Mouse (Mus musculus) hindbrain, embryonic 10.5 days (tissue): ENCODE results near the gene Armc7. TPM values are rescaled to one million over a fixed set of nuclear protein-coding genes. Genes with fewer than 3 reads are reported as not detected.
"Not testable (repeated sequence)": the region's sequence is repeated elsewhere in the genome, so short reads cannot be mapped to it uniquely, and the experiment has no call there.

Source experiments
- DNase-seq: peaks from one replicate; pipeline ENCODE4 v3.0.0-alpha.2; 2017; ENCODE audit warnings: low spot score
- H3K27ac ChIP-seq: fragments of 300-500 bp; sonication (generic); 2 replicates; pipeline ENCODE4 v1.5.1; 2016; ENCODE audit warnings: mild to moderate bottlenecking, moderate library complexity
- H3K27me3 ChIP-seq: fragments of 300-500 bp; sonication (generic); 2 replicates; pipeline ENCODE4 v1.6.1; 2016; ENCODE audit warnings: mild to moderate bottlenecking; ENCODE audit not compliant: poor library complexity, insufficient read depth, severe bottlenecking
- H3K36me3 ChIP-seq: fragments of 300-500 bp; sonication (generic); 2 replicates; pipeline ENCODE4 v1.6.1; 2016; ENCODE audit warnings: mild to moderate bottlenecking, moderate library complexity
- H3K4me1 ChIP-seq: fragments of 300-500 bp; sonication (generic); replicated peaks from 2 replicates; pipeline ENCODE4 v1.6.1; 2016; ENCODE audit warnings: mild to moderate bottlenecking
- H3K4me3 ChIP-seq: fragments of 300-500 bp; sonication (generic); 2 replicates; pipeline ENCODE4 v1.5.1; 2016; ENCODE audit warnings: mild to moderate bottlenecking, moderate library complexity
- H3K9me3 ChIP-seq: fragments of 300-500 bp; sonication (generic); 2 replicates; pipeline ENCODE4 v1.6.1; 2016; ENCODE audit warnings: mild to moderate bottlenecking, moderate library complexity
- WGBS: fragments of 180-500 bp; shearing (Covaris S2); methylation state at CpG from one replicate; pipeline ENCODE4 v1.1.7; 2016; 5-methylcytosine and 5-hydroxymethylcytosine counted together
- polyA plus RNA-seq: library from polyadenylated mRNA; unstranded; fragments of >200 nt; fragmentation: Nextera tagmentation; extraction: Ambion mirVana; gene quantifications from 2 replicates; pipeline ENCODE4 v1.2.1, GENCODE M21; 2016

Gene Armc7
- polyA plus RNA-seq, 1 experiment from 2014 or later, result 10.8 TPM

GRCm38 (mm10) chr11:115460976-115461375, 14.5 kb upstream of the Armc7 start:
- Histone ChIP-seq H3K36me3 (no peaks in the 10 kb centered on the region), H3K4me1 (peaks cover 32% of the 10 kb centered on the region), H3K9me3 (no peaks in the 10 kb centered on the region), H3K27me3 (peaks cover 12% of the 10 kb centered on the region; the same call in 1 of the 2 replicates), H3K4me3 (no peak overlapping the region), H3K27ac (no peak overlapping the region)
- 25% methylated on average over 8 of the region's 8 CpGs for WGBS
- no peak for DNase-seq

- 80% methylated on average over 5 of the region's 5 CpGs for WGBS
- Histone ChIP-seq H3K27me3 (peaks cover 12% of the 10 kb centered on the region; the same call in 1 of the 2 replicates), H3K9me3 (no peaks in the 10 kb centered on the region), H3K27ac (no peak overlapping the region), H3K4me3 (no peak overlapping the region), H3K36me3 (no peaks in the 10 kb centered on the region), H3K4me1 (peaks cover 38% of the 10 kb centered on the region)
- no peak for DNase-seq
These were observed 13.6 kb upstream of the Armc7 start for GRCm38 (mm10) chr11:115461846-115462242.

GRCm38 (mm10) chr11:115462243-115462891, 13.1 kb upstream of the Armc7 start, which contains the start of gene Slc16a5:
TSS of gene Slc16a5 (plus strand) at chr11:115462474.
- H3K36me3 ChIP-seq, result no peaks in the 10 kb centered on the region
- no peak for DNase-seq
- H3K27ac ChIP-seq, result 0 out of 2 replicates have a peak within 1 kb of the TSS, but pooled peaks have one; percentile 8
- no peaks in the 10 kb centered on the region for H3K9me3 ChIP-seq
- WGBS, result 80% methylated on average over 16 of the region's 16 CpGs
- peaks cover 42% of the 10 kb centered on the region for H3K4me1 ChIP-seq
- no peak within 1 kb of the TSS for H3K4me3 ChIP-seq
- H3K27me3 ChIP-seq, result peaks cover 12% of the 10 kb centered on the region; the same call in 1 of the 2 replicates

- DNase-seq, result no peak
- peaks cover 12% of the 10 kb centered on the region; the same call in 1 of the 2 replicates for H3K27me3 ChIP-seq
- no peak overlapping the region for H3K4me3 ChIP-seq
- WGBS, result 80% methylated on average over 11 of the region's 11 CpGs
- H3K36me3 ChIP-seq, result no peaks in the 10 kb centered on the region
- H3K27ac ChIP-seq, result no peak overlapping the region
- no peaks in the 10 kb centered on the region for H3K9me3 ChIP-seq
- H3K4me1 ChIP-seq, result peaks cover 37% of the 10 kb centered on the region
These were observed 12.1 kb upstream of the Armc7 start for GRCm38 (mm10) chr11:115463397-115463796.

GRCm38 (mm10) chr11:115464851-115465250, 10.6 kb upstream of the Armc7 start:
- Histone ChIP-seq H3K27me3 (peaks cover 12% of the 10 kb centered on the region), H3K9me3 (no peaks in the 10 kb centered on the region), H3K4me1 (peaks cover 35% of the 10 kb centered on the region), H3K36me3 (no peaks in the 10 kb centered on the region), H3K27ac (no peak overlapping the region), H3K4me3 (no peak overlapping the region)
- DNase-seq, result no peak
- 88% methylated on average over 8 of the region's 8 CpGs for WGBS

- Histone ChIP-seq H3K36me3 (no peaks in the 10 kb centered on the region), H3K27me3 (peaks cover 7% of the 10 kb centered on the region), H3K9me3 (no peaks in the 10 kb centered on the region), H3K4me3 (no peak overlapping the region), H3K27ac (peak overlapping the region; percentile 56), H3K4me1 (peaks cover 29% of the 10 kb centered on the region)
- WGBS, result 39% methylated on average over 4 of the region's 4 CpGs
- DNase-seq, result peak; percentile 54
These were observed 8.2 kb upstream of the Armc7 start for GRCm38 (mm10) chr11:115467217-115467618.

- WGBS, result 82% methylated on average over 7 of the region's 7 CpGs
- no peaks in the 10 kb centered on the region; the same call in 1 of the 2 replicates for H3K27me3 ChIP-seq
- no peaks in the 10 kb centered on the region for H3K36me3 ChIP-seq
- no peak overlapping the region for H3K27ac ChIP-seq
- H3K4me3 ChIP-seq, result no peak overlapping the region
- DNase-seq, result no peak
- H3K9me3 ChIP-seq, result no peaks in the 10 kb centered on the region
- peaks cover 56% of the 10 kb centered on the region for H3K4me1 ChIP-seq
These were observed 3.3 kb upstream of the Armc7 start for GRCm38 (mm10) chr11:115472183-115472582.

GRCm38 (mm10) chr11:115473626-115474275, 1.7 kb upstream of the Armc7 start:
- H3K9me3 ChIP-seq, result no peaks in the 10 kb centered on the region
- H3K4me1 ChIP-seq, result peaks cover 52% of the 10 kb centered on the region
- peak; percentile 92 for DNase-seq
- H3K4me3 ChIP-seq, result peak overlapping the region; percentile 7; the same call in 1 of the 2 replicates
- H3K27me3 ChIP-seq, result no peaks in the 10 kb centered on the region; the same call in 1 of the 2 replicates
- no peaks in the 10 kb centered on the region for H3K36me3 ChIP-seq
- H3K27ac ChIP-seq, result peak overlapping the region; percentile 91
- WGBS, result 17% methylated on average over 15 of the region's 15 CpGs

GRCm38 (mm10) chr11:115475758-115476237, 331 bp downstream of the Armc7 start:
- no peaks in the 10 kb centered on the region for H3K36me3 ChIP-seq
- 5% methylated on average over 28 of the region's 28 CpGs for WGBS
- no peaks in the 10 kb centered on the region for H3K9me3 ChIP-seq
- no peaks in the 10 kb centered on the region for H3K27me3 ChIP-seq
- no peak for DNase-seq
- peak overlapping the region; percentile 94 for H3K4me3 ChIP-seq
- peaks cover 52% of the 10 kb centered on the region for H3K4me1 ChIP-seq
- H3K27ac ChIP-seq, result peak overlapping the region; percentile 91

- not testable (repeated sequence) for H3K27ac ChIP-seq, H3K27me3 ChIP-seq, H3K36me3 ChIP-seq, DNase-seq, H3K9me3 ChIP-seq
- peaks cover 52% of the 10 kb centered on the region for H3K4me1 ChIP-seq
- WGBS, result 84% methylated on average over 4 of the region's 4 CpGs
- H3K4me3 ChIP-seq, result peak overlapping the region; percentile 94
These were observed 1.2 kb downstream of the Armc7 start for GRCm38 (mm10) chr11:115476630-115477029.

- peaks cover 48% of the 10 kb centered on the region for H3K4me1 ChIP-seq
- not testable (repeated sequence) for DNase-seq, H3K4me3 ChIP-seq, H3K36me3 ChIP-seq, H3K27ac ChIP-seq, H3K9me3 ChIP-seq, H3K27me3 ChIP-seq
- 90% methylated on average over 7 of the region's 7 CpGs for WGBS
These were observed 1.9 kb downstream of the Armc7 start for GRCm38 (mm10) chr11:115477388-115477787.

- H3K9me3 ChIP-seq, result no peaks in the 10 kb centered on the region
These were observed 3.0 kb downstream of the Armc7 start for GRCm38 (mm10) chr11:115478296-115478938.

More at GRCm38 (mm10) chr11:115478296-115478938, 3.0 kb downstream of the Armc7 start:
- Histone ChIP-seq H3K4me3 (no peak overlapping the region), H3K36me3 (no peaks in the 10 kb centered on the region), H3K4me1 (peaks cover 39% of the 10 kb centered on the region), H3K27ac (no peak overlapping the region), H3K27me3 (no peaks in the 10 kb centered on the region)
- 86% methylated on average over 9 of the region's 9 CpGs for WGBS
- no peak for DNase-seq
